Mouse (Mus musculus) adrenal gland, postnatal 4 days (tissue): ENCODE measurements around the gene Soga3. TPM values are rescaled to one million over a fixed set of nuclear protein-coding genes. Genes with fewer than 3 reads are reported as not detected.

Experiments
- DNase-seq, 2 experiments: peaks; one replicate each; pipeline ENCODE4 v3.0.0; 2021 to 2022; ENCODE audit warnings: low spot score in 2 of 2, mixed read lengths in 2 of 2
- total RNA-seq, 2 experiments: library from RNA; stranded (reverse); gene quantifications; 2 replicates each; pipeline ENCODE4 v1.2.3; 2021

The Soga3 gene
- total RNA-seq, 2 experiments from 2014 or later, result 11.4 to 13.5 TPM

DNA sequence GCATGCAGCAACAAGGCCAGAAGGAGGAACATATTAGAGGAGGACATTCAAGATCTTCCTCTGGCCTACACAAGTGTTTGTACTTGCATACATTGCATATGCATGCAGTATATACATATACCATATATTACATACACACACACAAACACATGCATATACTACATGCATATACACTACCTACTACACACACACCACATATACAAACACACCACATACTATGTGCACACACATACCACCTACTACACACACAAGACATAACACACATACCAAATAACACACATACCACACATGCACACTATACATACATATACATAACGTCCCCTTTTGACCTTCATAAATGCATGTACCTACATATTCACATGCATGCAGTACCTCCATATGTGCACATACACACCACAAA is 57.0 kb downstream of the Soga3 start:
- DNase-seq, result no peak

DNA sequence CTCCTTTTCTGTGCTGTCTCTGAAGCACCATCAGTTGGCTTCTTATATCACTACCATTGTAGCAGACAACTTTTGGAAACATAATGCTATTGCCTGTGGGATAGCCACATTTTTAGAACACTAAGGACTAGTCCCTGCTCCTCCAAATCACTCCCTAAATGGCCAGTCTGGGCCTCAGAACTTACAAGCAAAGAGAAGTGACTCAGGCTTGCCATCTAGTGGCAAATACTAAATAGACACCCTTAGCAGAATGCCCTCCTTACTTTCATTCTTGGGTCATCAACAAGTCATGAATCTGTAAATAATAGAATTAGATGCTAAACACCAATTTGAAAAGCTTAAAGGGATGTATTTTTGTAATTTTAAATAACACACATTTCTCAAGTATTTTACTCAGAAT is 63.1 kb downstream of the Soga3 start:
- DNase-seq, result no peak

DNA sequence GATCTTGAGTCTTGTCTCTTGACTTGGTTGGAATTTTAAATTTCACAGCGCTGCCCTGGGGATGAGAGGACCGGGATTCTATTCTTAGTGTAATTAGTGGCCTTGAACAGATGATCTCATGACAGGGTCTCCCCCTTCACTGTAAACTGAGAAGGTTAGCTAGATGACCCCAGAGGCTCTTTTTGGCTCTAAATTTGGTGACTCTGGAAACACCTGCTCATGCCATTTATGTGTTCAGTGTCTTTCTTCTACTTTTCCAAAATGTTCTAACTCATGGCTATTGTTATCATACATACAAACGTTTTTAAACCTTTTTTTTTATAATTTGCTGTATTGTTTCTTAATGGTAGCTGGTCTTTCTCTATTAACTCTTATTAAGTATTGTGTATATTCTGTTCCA is 65.1 kb downstream of the Soga3 start:
- no peak for DNase-seq

GRCm38 (mm10) chr10:29211453-29211852 is 67.8 kb downstream of the Soga3 start, which contains the start of gene 9330159F19Rik:
Gene 9330159F19Rik, plus strand, starts transcription at chr10:29211606.
- DNase-seq, result no peak

DNA sequence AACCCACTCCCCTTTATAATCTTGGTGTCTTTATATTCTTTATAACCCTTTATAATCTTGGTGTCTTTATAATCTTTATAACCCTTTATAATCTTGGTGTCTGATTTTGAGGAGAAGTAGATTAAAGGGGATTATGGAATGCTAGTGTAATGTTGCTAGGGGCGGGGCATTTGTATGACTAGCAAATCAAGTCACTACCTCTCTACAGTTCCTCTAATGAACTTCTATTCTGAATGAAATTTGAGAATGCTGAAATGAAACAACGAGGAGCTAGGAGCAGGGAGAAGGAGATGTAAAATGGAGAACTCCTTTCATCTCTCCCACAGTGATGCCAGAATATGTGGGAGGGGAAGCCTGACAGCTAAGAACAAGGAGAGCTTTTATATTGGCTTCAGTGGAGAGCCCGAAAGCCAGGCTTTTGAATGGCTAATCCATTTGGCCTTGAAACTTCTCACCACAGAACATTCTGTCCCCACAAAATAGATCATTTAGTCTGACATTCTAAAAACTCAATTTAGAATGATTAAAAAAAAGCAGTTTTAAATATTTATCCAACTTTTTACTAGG is 70.0 kb downstream of the Soga3 start:
- DNase-seq, result no peak

DNA sequence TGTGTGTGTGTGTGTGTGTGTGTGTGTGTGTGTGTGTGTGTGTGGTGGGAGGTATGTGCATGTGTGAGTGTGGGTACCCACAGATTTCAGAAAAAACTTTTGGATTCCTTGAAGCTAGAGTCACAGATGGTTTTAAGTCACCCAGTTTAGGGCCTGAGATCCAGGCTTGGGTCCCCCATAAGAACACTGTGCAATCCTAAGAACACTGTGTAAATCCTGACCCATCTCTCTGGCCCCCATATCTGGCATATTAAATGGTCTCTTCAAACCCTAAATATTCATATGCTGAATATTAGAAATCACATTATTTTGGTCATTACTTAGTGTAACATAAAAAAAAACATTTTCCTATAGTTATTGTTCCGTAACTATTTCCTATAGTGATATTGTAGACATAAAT is 73.3 kb downstream of the Soga3 start:
- no peak for DNase-seq

GRCm38 (mm10) chr10:29217451-29217850 is 73.8 kb downstream of the Soga3 start:
- DNase-seq, result no peak

GRCm38 (mm10) chr10:29225329-29225728 is 81.7 kb downstream of the Soga3 start:
- no peak for DNase-seq

DNA sequence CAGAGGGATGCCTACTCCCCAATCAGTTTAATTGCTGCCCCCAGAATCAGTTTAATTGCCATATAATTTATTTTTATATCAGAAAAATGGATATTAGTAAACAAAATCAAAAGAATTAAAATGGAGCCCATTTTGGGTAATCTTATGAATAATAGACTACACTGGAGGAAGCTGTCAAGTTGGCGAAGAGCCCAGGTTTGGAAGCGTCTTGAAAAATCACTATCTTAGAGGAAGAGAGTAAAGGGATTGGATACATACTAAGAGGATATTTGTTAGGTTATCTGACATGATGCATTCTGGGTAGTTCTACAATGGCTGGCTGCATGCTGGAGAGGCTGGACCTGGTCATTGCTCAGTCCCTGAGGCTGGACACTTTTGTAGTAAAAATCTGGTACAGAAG is 87.6 kb downstream of the Soga3 start:
- DNase-seq, result no peak

Other genes with a start within 250 kb of the Soga3 start
- not detected for gene 2310057J18Rik, start 157.5 kb upstream of the Soga3 start, total RNA-seq
- gene Gm49353, start 55.1 kb downstream of the Soga3 start, total RNA-seq, result 1 to 10 TPM in 1 of 2 experiments, not detected in 1; 2.4 TPM
- 1 to 10 TPM; 4.7 to 5.5 TPM for gene 9330159F19Rik, start 67.8 kb downstream of the Soga3 start, total RNA-seq
- gene Echdc1, start 169.3 kb downstream of the Soga3 start, total RNA-seq, result 10 to 100 TPM; 34.7 to 36.5 TPM
- gene Rnf146, start 218.6 kb downstream of the Soga3 start, total RNA-seq, result 10 to 100 TPM; 56.8 to 62.1 TPM